Mouse (Mus musculus) left cerebral cortex, adult 18-20 months (tissue): ENCODE measurements around the gene Prkg1. TPM values are rescaled to one million over a fixed set of nuclear protein-coding genes. Genes with fewer than 3 reads are reported as not detected.

Experiments used
- total RNA-seq, 2 experiments: library from RNA; stranded (reverse); gene quantifications; 2 replicates each; pipeline ENCODE4 v1.2.3; 2021

Prkg1 gene
- total RNA-seq, 2 experiments from 2014 or later = 17.0 to 17.5 TPM

Other genes with a start within 250 kb of the Prkg1 start
- gene A1cf, start 103.7 kb upstream of the Prkg1 start, total RNA-seq = not detected